Mouse (Mus musculus) lung, adult 2 months (tissue): ENCODE results near the gene Camta1.

Experiments
- CTCF ChIP-seq: fragments of 200-500 bp; IDR thresholded peaks from 2 replicates; pipeline ENCODE4 v1.5.1; 2011; ENCODE audit warnings: mild to moderate bottlenecking, low read length, control low read depth; ENCODE audit not compliant: insufficient read depth
- POLR2A ChIP-seq: fragments of 200-500 bp; IDR thresholded peaks from 2 replicates; pipeline ENCODE4 v1.6.1; 2011; ENCODE audit warnings: low read depth, mild to moderate bottlenecking, control low read depth, low read length, borderline replicate concordance; ENCODE audit errors: extremely low read depth

GRCm38 (mm10) chr4:151263786-151264414 lies 597.8 kb downstream of the Camta1 start:
- TF ChIP-seq CTCF (no peak), POLR2A (no peak)
